Mouse (Mus musculus) ES-Bruce4 (cell line): ENCODE data around the gene Dhdh.

ENCODE experiments used
- CTCF ChIP-seq: IDR thresholded peaks from one replicate; pipeline ENCODE4 v1.8.1; 2011; ENCODE audit warnings: low read depth, low read length
- EP300 ChIP-seq: IDR thresholded peaks from 2 replicates; pipeline ENCODE4 v1.6.1; 2011; ENCODE audit warnings: low read depth, low read length; ENCODE audit not compliant: insufficient read depth
- POLR2A ChIP-seq: IDR thresholded peaks from one replicate; pipeline ENCODE4 v1.8.1; 2011; ENCODE audit warnings: low read length; ENCODE audit not compliant: insufficient read depth

DNA sequence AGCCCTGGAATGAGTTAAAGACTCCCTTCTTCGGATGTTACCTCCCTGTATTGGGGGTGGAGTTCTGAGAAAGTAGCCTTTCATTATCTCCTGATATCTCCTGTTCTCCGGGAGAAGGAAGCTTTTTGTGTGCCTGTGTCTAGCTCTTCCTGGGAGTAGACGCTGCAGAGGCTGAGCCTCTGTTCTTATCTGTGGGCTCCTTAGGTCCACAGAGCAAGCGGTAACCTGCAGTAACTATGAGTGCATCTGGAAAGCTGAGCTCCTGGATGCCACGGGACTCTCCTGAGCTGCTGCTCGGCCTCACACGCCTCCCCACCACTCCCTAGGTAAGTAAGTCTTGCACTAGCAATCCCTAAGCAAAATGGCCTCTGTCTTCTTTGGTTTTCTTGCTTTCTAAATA is 2.4 kb downstream of the Dhdh start:
- TF ChIP-seq POLR2A (no peak), CTCF (no peak), EP300 (no peak)
